Mouse (Mus musculus) liver, postnatal 0 days (tissue): ENCODE data around the gene Fads1. TPM values are rescaled to one million over a fixed set of nuclear protein-coding genes. Genes with fewer than 3 reads are reported as not detected.

Experiments used
- ATAC-seq: fragments of 200-750 bp; cut with Nextera tagmentation; 2 replicates; pipeline ENCODE4 v1.8.0; 2017; ENCODE audit warnings: mild to moderate bottlenecking, moderate library complexity
- DNase-seq: peaks from one replicate; pipeline ENCODE4 v3.0.0-alpha.2; 2016
- H3K27ac ChIP-seq: fragments of 300-500 bp; sonication (generic); 2 replicates; pipeline ENCODE4 v1.5.1; 2014; ENCODE audit warnings: antibody characterized with exemption, moderate library complexity, mild to moderate bottlenecking, low read depth
- H3K27me3 ChIP-seq: fragments of 300-500 bp; sonication (generic); 2 replicates; pipeline ENCODE4 v1.6.1; 2014; ENCODE audit warnings: low read length, control low read depth, mixed read lengths; ENCODE audit not compliant: insufficient read depth
- H3K36me3 ChIP-seq: fragments of 300-500 bp; sonication (generic); replicated peaks from 2 replicates; pipeline ENCODE4 v1.6.1; 2014; ENCODE audit warnings: mild to moderate bottlenecking, control low read depth, low read length, moderate library complexity, mixed read lengths; ENCODE audit not compliant: insufficient read depth
- H3K4me1 ChIP-seq: fragments of 300-500 bp; sonication (generic); 2 replicates; pipeline ENCODE4 v1.6.1; 2014; ENCODE audit warnings: antibody characterized with exemption, mild to moderate bottlenecking, control low read depth; ENCODE audit not compliant: insufficient read depth
- H3K4me2 ChIP-seq: fragments of 300-500 bp; sonication (generic); 2 replicates; pipeline ENCODE4 v1.6.1; 2014; ENCODE audit warnings: low read depth, mild to moderate bottlenecking, low read length, moderate library complexity, mixed read lengths
- H3K4me3 ChIP-seq: fragments of 300-500 bp; sonication (generic); 2 replicates; pipeline ENCODE4 v1.5.1; 2014; ENCODE audit warnings: low read depth, low read length
- H3K9ac ChIP-seq: fragments of 300-500 bp; sonication (generic); replicated peaks from 2 replicates; pipeline ENCODE4 v1.6.1; 2014; ENCODE audit warnings: mild to moderate bottlenecking, moderate library complexity
- H3K9me3 ChIP-seq: fragments of 300-500 bp; sonication (generic); 2 replicates; pipeline ENCODE4 v1.6.1; 2016; ENCODE audit warnings: mild to moderate bottlenecking, control low read depth, low read length, mixed read lengths
- CTCF ChIP-seq: sonication (generic); IDR thresholded peaks from 2 replicates; pipeline ENCODE4 v1.5.1; 2016; ENCODE audit warnings: antibody characterized with exemption, low read depth
- EP300 ChIP-seq: IDR thresholded peaks from 2 replicates; pipeline ENCODE4 v1.6.1; 2016; ENCODE audit warnings: antibody characterized with exemption, low read depth, mild to moderate bottlenecking
- WGBS: fragments of 180-500 bp; shearing (Covaris S2); extraction: QIAGEN DNeasy Blood & Tissue Kit; methylation state at CpG from one replicate; pipeline ENCODE4 v1.1.7; 2014; ENCODE audit not compliant: insufficient replicate concordance; 5-methylcytosine and 5-hydroxymethylcytosine counted together
- polyA plus RNA-seq: library from polyadenylated mRNA; unstranded; fragments of >200 nt; fragmentation: Nextera tagmentation; extraction: Ambion mirVana; gene quantifications from 2 replicates; pipeline ENCODE4 v1.2.1, GENCODE M21; 2015

Fads1 gene
- polyA plus RNA-seq, 1 experiment from 2014 or later, result 97.1 TPM

DNA sequence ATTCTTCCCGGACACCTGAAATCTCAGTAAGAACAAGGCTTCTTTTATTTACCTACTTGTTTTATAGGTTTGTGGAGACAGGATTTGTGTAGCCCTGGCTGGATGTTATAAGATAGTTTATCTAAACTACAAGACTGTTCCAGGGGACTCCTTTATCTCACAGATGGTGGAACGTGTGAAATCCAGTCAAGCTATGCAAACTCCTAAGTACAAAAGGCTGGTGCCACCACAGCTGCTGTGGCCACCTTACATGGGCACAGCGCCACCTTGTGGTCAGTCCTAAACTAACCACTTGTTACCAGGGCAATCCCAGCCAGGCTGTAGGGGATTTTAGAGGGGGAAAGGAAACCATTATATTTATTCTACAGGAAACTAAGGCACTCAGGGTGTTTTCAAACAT is 16.0 kb downstream of the Fads1 start:
- peak; percentile 74 for TF ChIP-seq EP300
- peak; percentile 97 for TF ChIP-seq CTCF
- 24% methylated on average over 3 of the region's 3 CpGs for WGBS
- Histone ChIP-seq H3K4me3 (no peak overlapping the region), H3K9ac (no peak overlapping the region), H3K27me3 (no peaks in the 10 kb centered on the region), H3K9me3 (no peaks in the 10 kb centered on the region), H3K27ac (no peak overlapping the region), H3K4me1 (peaks cover 9% of the 10 kb centered on the region), H3K4me2 (no peak overlapping the region), H3K36me3 (peaks cover 58% of the 10 kb centered on the region)
- peak; percentile 43 for ATAC-seq
- peak; percentile 89 for DNase-seq

DNA sequence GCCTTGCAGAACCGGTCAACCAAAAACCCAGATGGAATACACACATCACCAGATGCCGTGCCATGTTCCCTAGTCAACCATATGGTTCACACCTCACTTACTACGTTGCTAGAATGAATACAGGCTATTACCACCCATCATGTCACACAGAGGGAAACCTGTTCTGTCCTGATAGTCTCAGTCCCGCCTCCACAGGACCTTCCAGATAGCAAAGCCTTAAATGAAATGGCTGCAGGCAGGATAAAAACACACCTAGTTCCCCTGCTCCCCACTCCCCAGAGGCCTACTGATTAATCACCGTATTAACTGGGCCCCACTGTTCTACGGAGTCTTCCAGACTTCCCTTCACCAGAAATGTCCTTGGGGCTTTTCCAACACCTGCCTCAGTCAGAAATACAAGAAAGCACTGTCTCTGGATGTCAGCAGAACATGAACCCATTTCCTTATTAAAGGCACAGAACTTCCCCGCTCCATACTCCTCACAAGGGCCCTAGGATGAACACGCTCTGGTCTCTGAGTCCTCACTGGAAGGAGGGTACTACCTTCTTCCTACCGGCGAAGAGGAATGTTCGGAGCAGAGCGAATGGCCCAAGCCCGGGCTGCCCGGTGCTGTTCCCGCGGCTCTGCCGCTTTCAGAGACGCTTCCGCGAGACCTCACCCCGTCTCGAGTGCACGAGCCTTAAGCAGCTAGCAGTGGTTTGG is 20.6 kb downstream of the Fads1 start:
- TF ChIP-seq EP300 (peak; percentile 88), CTCF (no peak)
- Histone ChIP-seq H3K4me1 (peaks cover 17% of the 10 kb centered on the region), H3K4me2 (peak overlapping the region; percentile 89), H3K27me3 (no peaks in the 10 kb centered on the region), H3K9me3 (no peaks in the 10 kb centered on the region), H3K27ac (peak overlapping the region; percentile 95), H3K4me3 (peak overlapping the region; percentile 95), H3K9ac (peak overlapping the region; percentile 90), H3K36me3 (peaks cover 40% of the 10 kb centered on the region)
- ATAC-seq (peak; percentile 59), DNase-seq (peak; percentile 61)
- WGBS, result under 1% methylated on average over 23 of the region's 23 CpGs

DNA sequence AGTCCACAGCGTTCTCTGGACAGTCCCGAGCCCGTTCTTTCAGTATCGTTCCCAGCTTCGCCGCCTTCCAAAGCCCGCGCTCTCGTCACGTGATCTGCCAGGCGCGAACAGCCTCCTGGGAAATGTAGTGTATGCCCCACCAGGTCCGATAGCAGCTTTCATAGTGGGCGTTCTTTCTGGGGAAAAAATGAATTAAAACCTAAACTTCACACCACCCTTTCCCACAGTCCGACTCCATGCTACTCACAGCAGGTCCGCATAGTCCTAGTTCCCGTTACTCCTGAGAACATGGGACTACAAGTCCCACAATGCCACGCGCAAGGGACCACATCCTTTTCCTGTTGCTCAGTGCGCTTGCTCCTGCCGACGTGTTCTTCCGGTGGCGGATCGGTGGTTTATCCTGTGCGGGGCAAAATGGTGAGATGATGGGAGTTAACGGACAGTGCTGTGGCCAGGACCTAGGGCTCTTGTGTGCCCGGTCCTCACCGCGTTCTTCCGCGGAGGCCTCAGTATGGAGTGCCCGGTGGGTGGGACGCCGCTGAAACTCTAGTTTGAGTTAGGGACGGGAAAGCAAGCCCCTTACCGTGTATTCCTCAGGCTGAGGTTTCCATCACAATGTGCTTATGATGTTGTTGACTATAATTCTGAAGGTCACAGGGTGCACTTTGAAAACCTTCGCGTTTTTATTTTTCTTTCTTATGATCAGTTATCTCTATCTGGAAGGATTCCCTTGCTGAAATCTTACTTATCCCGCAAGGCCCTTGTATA is 21.3 kb downstream of the Fads1 start, which contains the start of the genes Tmem258 and Fen1:
Gene Tmem258 (plus strand): TSS at position 167 of the 768 bp plus-strand sequence.
Gene Fen1 (minus strand): TSS at position 322 of the 768 bp plus-strand sequence.
- DNase-seq (peak; percentile 94), ATAC-seq (peak; percentile 90)
- H3K4me3 ChIP-seq, result peak within 1 kb of the TSS; percentile 95
- H3K4me1 ChIP-seq, result peaks cover 17% of the 10 kb centered on the region
- H3K27ac ChIP-seq, result peak within 1 kb of the TSS; percentile 95
- peaks cover 40% of the 10 kb centered on the region for H3K36me3 ChIP-seq
- peak within 1 kb of the TSS; percentile 90 for H3K9ac ChIP-seq
- H3K4me2 ChIP-seq, result peak within 1 kb of the TSS; percentile 89
- no peaks in the 10 kb centered on the region for H3K9me3 ChIP-seq
- H3K27me3 ChIP-seq, result no peaks in the 10 kb centered on the region
- under 1% methylated on average over 40 of the region's 40 CpGs for WGBS
- no peak for TF ChIP-seq CTCF
- TF ChIP-seq EP300, result no peak

DNA sequence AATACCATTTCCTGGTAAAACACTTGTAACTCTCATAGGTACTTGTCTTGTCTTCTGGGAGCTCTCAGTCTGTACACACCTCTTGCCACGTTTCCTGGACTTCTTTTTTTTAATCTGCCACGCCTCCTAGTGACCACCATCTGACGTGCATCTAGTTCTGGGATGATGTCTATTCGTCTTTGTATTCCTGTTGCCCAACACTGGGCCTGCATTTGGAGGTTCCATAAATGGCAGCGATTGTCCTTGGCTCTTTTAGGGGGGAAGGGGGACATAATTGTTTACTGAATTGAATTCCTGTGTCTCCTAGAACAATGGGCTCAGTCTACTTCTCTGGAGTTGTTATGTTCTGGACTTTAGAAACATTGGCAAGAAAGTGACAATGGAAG is 21.9 kb downstream of the Fads1 start:
- Histone ChIP-seq H3K4me3 (peak overlapping the region; percentile 95), H3K27ac (peak overlapping the region; percentile 95), H3K4me1 (peaks cover 17% of the 10 kb centered on the region), H3K4me2 (peak overlapping the region; percentile 89), H3K36me3 (peaks cover 40% of the 10 kb centered on the region), H3K9ac (peak overlapping the region; percentile 90), H3K27me3 (no peaks in the 10 kb centered on the region), H3K9me3 (no peaks in the 10 kb centered on the region)
- peak; percentile 66 for ATAC-seq
- peak; percentile 58 for DNase-seq
- 0 out of 2 replicates have a peak, but pooled peaks have one; percentile 27 for TF ChIP-seq EP300
- TF ChIP-seq CTCF, result peak; percentile 68
- WGBS, result 0% methylated on average over 5 of the region's 5 CpGs

DNA sequence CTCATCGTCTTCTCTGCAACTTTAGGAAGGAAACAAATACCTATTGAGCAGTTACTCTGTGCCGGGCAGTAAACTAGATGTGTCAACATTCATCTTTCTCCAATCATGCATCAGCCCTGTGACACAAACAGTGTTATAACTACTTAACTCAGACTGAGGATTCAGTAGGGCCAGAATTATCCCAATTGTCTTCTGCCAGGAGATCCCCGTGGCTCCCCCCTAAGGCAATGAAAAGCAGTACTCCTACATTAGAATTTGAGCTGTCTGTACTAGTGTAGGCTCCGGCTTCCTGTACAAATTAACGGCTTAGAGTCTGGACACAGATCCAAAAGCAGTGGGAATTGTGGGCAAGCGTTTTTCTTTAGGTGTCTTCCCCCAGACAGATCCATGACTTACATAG is 22.4 kb downstream of the Fads1 start:
- H3K4me3 ChIP-seq, result 0 out of 2 replicates have a peak overlapping the region, but pooled peaks have one; percentile 95
- TF ChIP-seq CTCF (no peak), EP300 (no peak)
- H3K9me3 ChIP-seq, result no peaks in the 10 kb centered on the region
- peaks cover 17% of the 10 kb centered on the region for H3K4me1 ChIP-seq
- peaks cover 39% of the 10 kb centered on the region for H3K36me3 ChIP-seq
- peak overlapping the region; percentile 89 for H3K4me2 ChIP-seq
- DNase-seq (no peak), ATAC-seq (no peak)
- H3K27me3 ChIP-seq, result no peaks in the 10 kb centered on the region
- H3K27ac ChIP-seq, result peak overlapping the region; percentile 95; the same call in 1 of the 2 replicates
- H3K9ac ChIP-seq, result peak overlapping the region; percentile 90; the same call in 1 of the 2 replicates
- WGBS, result 57% methylated on average over 6 of the region's 6 CpGs

DNA sequence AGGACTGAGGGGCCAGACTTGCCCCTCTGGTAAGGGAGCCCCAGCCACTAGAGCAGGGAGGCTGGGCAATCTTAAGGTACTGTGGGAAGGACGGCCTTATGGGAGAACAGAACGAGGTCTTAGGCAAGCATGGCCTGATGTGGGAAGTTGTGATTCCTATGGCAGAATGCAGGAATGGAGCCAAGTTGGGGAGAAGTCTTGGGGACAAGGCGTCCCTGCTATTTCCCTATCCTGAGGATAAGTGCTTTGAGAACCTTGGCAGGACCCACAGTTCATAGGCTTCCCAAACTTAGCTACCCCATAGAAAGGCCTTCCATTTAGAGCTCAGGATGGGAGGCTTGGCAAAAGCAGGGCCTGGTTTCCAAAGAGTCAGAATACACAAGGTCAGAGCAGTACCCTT is 26.2 kb downstream of the Fads1 start:
- ATAC-seq, result no peak
- H3K36me3 ChIP-seq, result peaks cover 30% of the 10 kb centered on the region
- 68% methylated on average over 3 of the region's 3 CpGs for WGBS

More for the DNA sequence above, 26.2 kb downstream of the Fads1 start:
- no peak for DNase-seq
- Histone ChIP-seq H3K4me3 (no peak overlapping the region), H3K27ac (no peak overlapping the region), H3K4me2 (no peak overlapping the region), H3K9ac (no peak overlapping the region), H3K4me1 (peaks cover 8% of the 10 kb centered on the region), H3K9me3 (no peaks in the 10 kb centered on the region), H3K27me3 (no peaks in the 10 kb centered on the region)
- TF ChIP-seq EP300 (no peak), CTCF (no peak)
